Mouse (Mus musculus) bone marrow, adult 2 months (tissue): ENCODE data around the gene Pdcd4.

Experiments
- CTCF ChIP-seq: fragments of 200-500 bp; IDR thresholded peaks from 2 replicates; pipeline ENCODE4 v1.5.1; 2011; ENCODE audit warnings: low read length, control low read depth; ENCODE audit not compliant: control insufficient read depth, insufficient read depth
- POLR2A ChIP-seq: fragments of 200-500 bp; IDR thresholded peaks from 2 replicates; pipeline ENCODE4 v1.6.1; 2011; ENCODE audit warnings: low read depth, mild to moderate bottlenecking, control low read depth, low read length, borderline replicate concordance; ENCODE audit not compliant: control insufficient read depth

DNA sequence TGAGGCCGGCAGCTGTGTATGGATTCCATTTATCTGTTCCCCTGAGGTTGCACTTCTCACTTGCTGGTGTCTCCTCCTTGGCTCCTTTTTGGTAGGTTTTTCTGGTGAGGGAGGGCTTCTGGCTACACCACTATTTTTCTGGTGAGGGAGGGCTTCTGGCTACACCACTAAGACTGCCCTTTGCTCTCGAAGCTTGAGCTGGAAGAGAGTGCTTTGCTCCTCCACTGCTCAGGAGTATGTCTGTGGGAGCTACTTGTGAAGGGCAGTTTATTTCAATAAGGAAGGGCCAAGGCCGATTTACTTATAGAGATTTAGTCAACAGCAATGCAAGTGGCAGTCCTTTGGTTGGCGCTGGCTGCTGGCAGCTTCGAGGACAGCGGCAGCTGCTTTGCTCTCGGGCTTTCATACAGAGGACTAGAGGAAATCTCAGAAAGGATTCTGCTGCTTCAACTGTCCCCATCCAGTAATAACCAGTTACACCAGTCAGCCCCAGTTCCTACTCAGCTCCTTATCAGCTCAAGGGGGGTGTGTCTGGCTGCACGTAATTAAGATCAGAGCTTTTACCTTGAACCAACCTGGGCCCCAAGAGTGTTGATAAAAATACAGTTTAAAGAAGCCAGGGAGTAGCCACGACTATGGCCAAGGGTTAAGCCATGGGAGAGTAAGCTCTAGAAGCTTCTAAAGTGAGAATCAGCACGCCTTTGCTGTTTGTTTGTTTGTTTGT, 43.6 kb upstream of the Pdcd4 start:
- TF ChIP-seq CTCF (no peak), POLR2A (no peak)
